Mouse (Mus musculus) testis, adult 2 months (tissue): ENCODE results near the gene Pard3.

Experiments
- CTCF ChIP-seq: fragments of 200-500 bp; IDR thresholded peaks from 2 replicates; pipeline ENCODE4 v1.5.1; 2012; ENCODE audit warnings: low read depth, mild to moderate bottlenecking, inconsistent platforms, low read length, moderate library complexity; ENCODE audit not compliant: control insufficient read depth, insufficient read depth, insufficient replicate concordance
- POLR2A ChIP-seq: fragments of 200-500 bp; IDR thresholded peaks from 2 replicates; pipeline ENCODE4 v1.6.1; 2012; ENCODE audit warnings: low read depth, mild to moderate bottlenecking, inconsistent platforms, low read length, moderate library complexity; ENCODE audit not compliant: control insufficient read depth

DNA sequence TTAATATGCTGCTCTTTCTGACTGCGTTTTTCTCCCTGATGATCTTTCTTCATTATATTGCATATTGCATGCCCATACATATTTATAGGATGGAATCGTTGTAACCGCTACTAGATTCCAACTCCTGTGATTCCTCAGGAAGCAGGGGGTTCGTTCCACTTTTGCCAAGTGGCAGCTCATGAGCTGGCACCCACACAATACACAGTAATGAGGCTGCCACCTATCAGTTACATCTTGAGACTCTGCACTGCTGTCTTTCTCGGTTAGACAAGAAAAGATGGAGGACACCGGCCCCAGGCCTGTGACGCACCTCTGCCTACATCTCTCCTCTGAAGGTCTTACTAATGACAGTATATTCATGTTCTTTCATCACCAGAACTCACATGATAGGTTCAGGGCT is 364.3 kb downstream of the Pard3 start:
- TF ChIP-seq CTCF (no peak), POLR2A (no peak)
